Mouse (Mus musculus): ENCODE measurements around the gene Gm45785.

GRCm38 (mm10) chr7:140864761-140865160 lies 8.6 kb upstream of the Gm45785 start:
- TF ChIP-seq POLR2A (IDR thresholded peaks at IDR 0.05; ENCODE audit: low read depth, low read length) (no peak), CTCF (IDR thresholded peaks at IDR 0.05; ENCODE audit: extremely low read depth, insufficient read depth, insufficient read length, insufficient replicate concordance) (no peak)

Data from spleen, adult 2 months (tissue).